Mouse (Mus musculus): ENCODE results near the gene Nrxn3. TPM values are rescaled to one million over a fixed set of nuclear protein-coding genes. Genes with fewer than 3 reads are reported as not detected.

Nrxn3 gene
- polyA plus RNA-seq, 1 experiment from 2014 or later: 16.9 TPM

- Histone ChIP-seq H3K27ac (ENCODE audit: low read depth, low read length) (no peak overlapping the region), H3K4me3 (ENCODE audit: low read depth, low read length) (no peak overlapping the region), H3K9me3 (ENCODE audit: control insufficient read depth, low read length) (no peaks in the 10 kb centered on the region), H3K27me3 (ENCODE audit: control insufficient read depth, insufficient read depth, low read length) (no peaks in the 10 kb centered on the region), H3K4me2 (no peak overlapping the region), H3K9ac (ENCODE audit: low read length) (no peak overlapping the region), H3K36me3 (ENCODE audit: control insufficient read depth, insufficient read depth, low read length) (no peaks in the 10 kb centered on the region), H3K4me1 (ENCODE audit: control insufficient read depth, insufficient read depth, low read length) (peaks cover 3% of the 10 kb centered on the region; the same call in 1 of the 2 replicates)
- no peak for ATAC-seq (ENCODE audit: low FRiP score)
- no peak for DNase-seq (ENCODE audit: low spot score, missing footprints)
Measured at GRCm38 (mm10) chr12:89983399-89983798, 1260.7 kb downstream of the Nrxn3 start.

GRCm38 (mm10) chr12:89986219-89986618 is 1263.5 kb downstream of the Nrxn3 start:
- Histone ChIP-seq H3K27ac (ENCODE audit: low read depth, low read length) (no peak overlapping the region), H3K4me3 (ENCODE audit: low read depth, low read length) (no peak overlapping the region), H3K36me3 (ENCODE audit: control insufficient read depth, insufficient read depth, low read length) (no peaks in the 10 kb centered on the region), H3K9ac (ENCODE audit: low read length) (no peak overlapping the region), H3K4me1 (ENCODE audit: control insufficient read depth, insufficient read depth, low read length) (peaks cover 3% of the 10 kb centered on the region; the same call in 1 of the 2 replicates), H3K9me3 (ENCODE audit: control insufficient read depth, low read length) (no peaks in the 10 kb centered on the region), H3K4me2 (no peak overlapping the region), H3K27me3 (ENCODE audit: control insufficient read depth, insufficient read depth, low read length) (no peaks in the 10 kb centered on the region)
- DNase-seq (ENCODE audit: low spot score, missing footprints) (no peak), ATAC-seq (ENCODE audit: low FRiP score) (no peak)
- WGBS: 85% methylated on average over 6 of the region's 6 CpGs

DNA sequence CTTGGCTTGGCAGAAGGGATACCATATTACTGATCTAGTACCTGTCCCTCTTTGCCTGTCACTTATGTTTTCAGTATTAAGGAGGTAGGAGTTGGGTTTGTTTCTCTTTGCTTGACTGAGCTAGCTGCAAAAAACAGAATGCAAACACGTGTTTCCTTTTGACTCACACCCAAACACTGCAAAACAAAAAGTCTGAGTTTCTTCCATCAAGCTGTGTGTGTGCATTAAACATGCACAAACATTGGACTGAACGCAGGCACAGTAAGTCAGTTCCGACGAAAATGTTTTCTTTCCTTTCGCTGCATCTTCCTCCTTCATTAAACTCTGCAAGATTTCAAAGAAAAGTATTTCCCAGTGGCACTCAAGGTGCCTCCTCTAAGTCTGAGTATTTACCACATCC is 1270.6 kb downstream of the Nrxn3 start:
- ATAC-seq (ENCODE audit: low FRiP score) (no peak), DNase-seq (ENCODE audit: low spot score, missing footprints) (no peak)
- Histone ChIP-seq H3K9ac (ENCODE audit: low read length) (no peak overlapping the region), H3K27ac (ENCODE audit: low read depth, low read length) (no peak overlapping the region), H3K36me3 (ENCODE audit: control insufficient read depth, insufficient read depth, low read length) (no peaks in the 10 kb centered on the region), H3K9me3 (ENCODE audit: control insufficient read depth, low read length) (no peaks in the 10 kb centered on the region), H3K4me3 (ENCODE audit: low read depth, low read length) (no peak overlapping the region), H3K4me1 (ENCODE audit: control insufficient read depth, insufficient read depth, low read length) (no peaks in the 10 kb centered on the region), H3K4me2 (no peak overlapping the region), H3K27me3 (ENCODE audit: control insufficient read depth, insufficient read depth, low read length) (no peaks in the 10 kb centered on the region)
- WGBS: 83% methylated on average over 5 of the region's 5 CpGs

GRCm38 (mm10) chr12:89995392-89995791 is 1272.7 kb downstream of the Nrxn3 start:
- Histone ChIP-seq H3K27ac (ENCODE audit: low read depth, low read length) (no peak overlapping the region), H3K4me1 (ENCODE audit: control insufficient read depth, insufficient read depth, low read length) (no peaks in the 10 kb centered on the region), H3K27me3 (ENCODE audit: control insufficient read depth, insufficient read depth, low read length) (no peaks in the 10 kb centered on the region), H3K4me3 (ENCODE audit: low read depth, low read length) (no peak overlapping the region), H3K9ac (ENCODE audit: low read length) (no peak overlapping the region), H3K36me3 (ENCODE audit: control insufficient read depth, insufficient read depth, low read length) (no peaks in the 10 kb centered on the region), H3K4me2 (no peak overlapping the region), H3K9me3 (ENCODE audit: control insufficient read depth, low read length) (no peaks in the 10 kb centered on the region)
- WGBS: 80% methylated on average over 4 of the region's 4 CpGs
- DNase-seq (ENCODE audit: low spot score, missing footprints): no peak
- ATAC-seq (ENCODE audit: low FRiP score): no peak

DNA sequence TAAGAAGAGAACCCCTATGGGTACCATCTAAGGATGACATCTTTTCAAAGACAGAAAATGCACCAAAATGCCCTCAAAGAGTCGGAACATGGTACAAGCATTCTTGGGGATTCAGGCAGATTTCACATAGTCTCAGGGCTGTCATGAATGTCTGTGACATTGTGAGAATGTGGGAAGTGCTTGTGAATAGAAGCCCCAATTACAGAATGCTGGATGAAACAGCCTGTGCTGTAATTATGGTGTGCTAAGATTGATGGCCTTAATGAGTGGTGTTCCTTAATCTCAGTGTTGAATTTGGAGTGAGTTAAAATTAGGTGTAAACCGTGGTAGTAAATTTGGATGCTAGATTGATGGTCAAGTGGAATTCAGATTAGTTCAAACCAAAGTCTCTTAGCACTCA is 1287.6 kb downstream of the Nrxn3 start:
- Histone ChIP-seq H3K27me3 (ENCODE audit: control insufficient read depth, insufficient read depth, low read length) (no peaks in the 10 kb centered on the region), H3K9ac (ENCODE audit: low read length) (no peak overlapping the region), H3K4me1 (ENCODE audit: control insufficient read depth, insufficient read depth, low read length) (no peaks in the 10 kb centered on the region), H3K4me3 (ENCODE audit: low read depth, low read length) (no peak overlapping the region), H3K27ac (ENCODE audit: low read depth, low read length) (no peak overlapping the region), H3K9me3 (ENCODE audit: control insufficient read depth, low read length) (no peaks in the 10 kb centered on the region), H3K4me2 (no peak overlapping the region), H3K36me3 (ENCODE audit: control insufficient read depth, insufficient read depth, low read length) (no peaks in the 10 kb centered on the region)
- no peak for ATAC-seq (ENCODE audit: low FRiP score)
- WGBS: 86% methylated on average over 2 of the region's 2 CpGs
- DNase-seq (ENCODE audit: low spot score, missing footprints): no peak

DNA sequence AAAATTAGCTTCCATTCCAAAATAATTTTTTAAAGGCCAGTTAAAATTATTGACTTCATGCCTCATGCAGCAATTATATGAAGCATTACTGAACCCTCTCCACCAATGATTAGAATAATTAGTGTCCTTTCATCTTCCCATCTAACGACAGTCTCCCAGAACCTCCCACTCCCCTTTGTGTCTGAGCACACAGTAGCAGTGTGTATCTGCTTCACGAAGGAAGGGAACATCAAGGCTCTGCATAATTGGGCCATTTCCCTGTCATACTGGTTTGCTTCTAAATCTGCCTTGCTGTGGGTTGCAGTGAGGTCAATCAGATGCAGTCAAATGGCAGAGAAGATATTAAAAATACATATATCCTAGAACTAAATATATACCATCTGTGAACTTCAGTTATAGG is 1291.3 kb downstream of the Nrxn3 start:
- Histone ChIP-seq H3K27me3 (ENCODE audit: control insufficient read depth, insufficient read depth, low read length) (no peaks in the 10 kb centered on the region), H3K36me3 (ENCODE audit: control insufficient read depth, insufficient read depth, low read length) (no peaks in the 10 kb centered on the region), H3K4me3 (ENCODE audit: low read depth, low read length) (no peak overlapping the region), H3K27ac (ENCODE audit: low read depth, low read length) (no peak overlapping the region), H3K9me3 (ENCODE audit: control insufficient read depth, low read length) (no peaks in the 10 kb centered on the region), H3K4me1 (ENCODE audit: control insufficient read depth, insufficient read depth, low read length) (no peaks in the 10 kb centered on the region), H3K4me2 (no peak overlapping the region), H3K9ac (ENCODE audit: low read length) (no peak overlapping the region)
- DNase-seq (ENCODE audit: low spot score, missing footprints) (no peak), ATAC-seq (ENCODE audit: low FRiP score) (no peak)
- 71% methylated on average over 2 of the region's 2 CpGs for WGBS

- DNase-seq (ENCODE audit: low spot score, missing footprints): no peak
- no peak overlapping the region for H3K4me3 ChIP-seq (ENCODE audit: low read depth, low read length)
- no peak overlapping the region for H3K9ac ChIP-seq (ENCODE audit: low read length)
- no peak overlapping the region for H3K27ac ChIP-seq (ENCODE audit: low read depth, low read length)
- H3K4me1 ChIP-seq (ENCODE audit: control insufficient read depth, insufficient read depth, low read length): no peaks in the 10 kb centered on the region; the same call in 1 of the 2 replicates
- peak; percentile 71; the same call in 1 of the 2 replicates for ATAC-seq (ENCODE audit: low FRiP score)
- 46% methylated on average over 3 of the region's 3 CpGs for WGBS
- H3K9me3 ChIP-seq (ENCODE audit: control insufficient read depth, low read length): no peaks in the 10 kb centered on the region
- H3K27me3 ChIP-seq (ENCODE audit: control insufficient read depth, insufficient read depth, low read length): no peaks in the 10 kb centered on the region
- no peaks in the 10 kb centered on the region for H3K36me3 ChIP-seq (ENCODE audit: control insufficient read depth, insufficient read depth, low read length)
- no peak overlapping the region for H3K4me2 ChIP-seq
Measured at GRCm38 (mm10) chr12:90027023-90027422, 1304.3 kb downstream of the Nrxn3 start.

DNA sequence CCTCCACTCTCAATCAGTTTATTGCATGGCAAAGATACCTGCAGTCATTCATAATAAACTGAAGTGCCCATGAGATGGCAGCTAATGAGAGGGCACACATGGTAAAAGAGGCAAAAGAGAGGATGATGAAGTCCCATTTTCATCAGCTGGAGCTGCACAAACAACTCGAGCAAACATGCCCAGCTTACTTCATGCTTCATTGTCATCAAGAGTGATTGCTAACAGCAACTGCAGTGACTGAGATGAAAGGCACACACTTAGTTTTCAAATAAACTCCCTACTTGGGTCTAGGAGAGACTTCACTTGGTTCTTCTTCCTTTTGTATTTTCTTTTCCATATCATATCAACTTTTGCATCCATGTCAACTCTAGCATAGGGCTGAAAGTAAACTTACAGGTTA is 1318.4 kb downstream of the Nrxn3 start:
- Histone ChIP-seq H3K9ac (ENCODE audit: low read length) (no peak overlapping the region), H3K4me3 (ENCODE audit: low read depth, low read length) (no peak overlapping the region), H3K4me2 (no peak overlapping the region), H3K4me1 (ENCODE audit: control insufficient read depth, insufficient read depth, low read length) (no peaks in the 10 kb centered on the region), H3K27ac (ENCODE audit: low read depth, low read length) (no peak overlapping the region), H3K9me3 (ENCODE audit: control insufficient read depth, low read length) (no peaks in the 10 kb centered on the region), H3K36me3 (ENCODE audit: control insufficient read depth, insufficient read depth, low read length) (no peaks in the 10 kb centered on the region), H3K27me3 (ENCODE audit: control insufficient read depth, insufficient read depth, low read length) (no peaks in the 10 kb centered on the region)
- DNase-seq (ENCODE audit: low spot score, missing footprints): peak; percentile 21
- ATAC-seq (ENCODE audit: low FRiP score): no peak
- WGBS: 66% methylated on average over 1 of the region's 1 CpGs

DNA sequence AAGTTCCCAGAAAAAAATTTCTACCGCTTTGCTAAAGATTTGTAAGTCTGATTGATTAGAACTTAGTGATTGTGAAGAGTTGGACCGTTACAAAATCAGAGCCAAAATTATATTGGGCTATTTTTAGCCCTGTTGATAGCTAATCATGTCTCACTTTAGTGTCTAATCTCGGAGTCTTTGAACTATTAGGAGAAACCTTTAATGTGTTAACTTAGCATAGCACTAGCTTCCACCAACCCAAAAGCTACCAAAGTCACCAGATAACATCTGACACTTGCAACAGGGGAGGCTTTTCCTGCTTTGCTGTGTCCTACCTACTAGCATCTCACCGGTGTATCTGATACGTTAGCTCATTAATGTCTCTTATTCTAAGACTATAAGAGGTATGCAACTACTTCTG is 1333.6 kb downstream of the Nrxn3 start:
- ATAC-seq (ENCODE audit: low FRiP score): no peak
- no peak overlapping the region for H3K4me3 ChIP-seq (ENCODE audit: low read depth, low read length)

DNA sequence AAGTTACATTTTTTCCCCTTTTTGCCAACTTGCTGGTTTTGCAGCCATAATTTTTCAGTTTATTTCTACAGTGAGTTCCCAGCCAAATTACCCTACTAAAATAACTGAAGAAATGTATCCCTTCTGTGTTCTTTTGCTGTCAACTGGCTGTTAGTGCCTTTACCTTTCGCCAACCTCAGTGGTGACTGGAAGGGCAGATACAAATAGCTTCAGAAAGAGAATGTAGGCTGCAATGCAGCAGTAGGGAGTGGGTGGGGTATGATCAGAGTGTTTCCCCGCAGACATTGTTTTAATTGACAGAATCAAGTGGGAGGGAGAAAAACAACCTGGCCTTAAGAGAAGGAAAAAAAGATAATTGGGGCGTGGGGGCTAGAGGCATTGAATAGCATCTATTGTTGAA is 1337.1 kb downstream of the Nrxn3 start:
- WGBS: 84% methylated on average over 3 of the region's 3 CpGs
- ATAC-seq (ENCODE audit: low FRiP score) (no peak), DNase-seq (ENCODE audit: low spot score, missing footprints) (peak; percentile 35)
- no peak overlapping the region for H3K4me3 ChIP-seq (ENCODE audit: low read depth, low read length)
- no peak overlapping the region for H3K9ac ChIP-seq (ENCODE audit: low read length)
- H3K27me3 ChIP-seq (ENCODE audit: control insufficient read depth, insufficient read depth, low read length): no peaks in the 10 kb centered on the region
- no peaks in the 10 kb centered on the region for H3K36me3 ChIP-seq (ENCODE audit: control insufficient read depth, insufficient read depth, low read length)
- H3K9me3 ChIP-seq (ENCODE audit: control insufficient read depth, low read length): no peaks in the 10 kb centered on the region
- no peak overlapping the region for H3K27ac ChIP-seq (ENCODE audit: low read depth, low read length)
- no peaks in the 10 kb centered on the region for H3K4me1 ChIP-seq (ENCODE audit: control insufficient read depth, insufficient read depth, low read length)
- H3K4me2 ChIP-seq: no peak overlapping the region

More for the DNA sequence above, 1333.6 kb downstream of the Nrxn3 start:
- H3K4me2 ChIP-seq: no peak overlapping the region
- no peaks in the 10 kb centered on the region for H3K36me3 ChIP-seq (ENCODE audit: control insufficient read depth, insufficient read depth, low read length)
- WGBS: 88% methylated on average over 5 of the region's 5 CpGs
- no peaks in the 10 kb centered on the region for H3K27me3 ChIP-seq (ENCODE audit: control insufficient read depth, insufficient read depth, low read length)
- H3K9me3 ChIP-seq (ENCODE audit: control insufficient read depth, low read length): no peaks in the 10 kb centered on the region
- no peak overlapping the region for H3K27ac ChIP-seq (ENCODE audit: low read depth, low read length)
- DNase-seq (ENCODE audit: low spot score, missing footprints): peak; percentile 66
- H3K9ac ChIP-seq (ENCODE audit: low read length): no peak overlapping the region
- H3K4me1 ChIP-seq (ENCODE audit: control insufficient read depth, insufficient read depth, low read length): no peaks in the 10 kb centered on the region

All from midbrain, embryonic 11.5 days (tissue).